Mouse (Mus musculus) heart, embryonic 15.5 days (tissue): ENCODE data around the gene Cbx3. TPM values are rescaled to one million over a fixed set of nuclear protein-coding genes. Genes with fewer than 3 reads are reported as not detected.

Experiments
- ATAC-seq: fragments of 200-750 bp; cut with Nextera tagmentation; replicated peaks from 2 replicates; pipeline ENCODE4 v1.8.0; 2017; ENCODE audit warnings: low read depth, moderate TSS enrichment; ENCODE audit not compliant: insufficient number of reproducible peaks, insufficient read depth, low FRiP score
- H3K27ac ChIP-seq: fragments of 300-500 bp; sonication (generic); 2 replicates; pipeline ENCODE4 v1.5.1; 2015; ENCODE audit warnings: mild to moderate bottlenecking, inconsistent platforms
- H3K27me3 ChIP-seq: fragments of 300-500 bp; sonication (generic); 2 replicates; pipeline ENCODE4 v1.6.1; 2015; ENCODE audit warnings: inconsistent platforms
- H3K36me3 ChIP-seq: fragments of 300-500 bp; sonication (generic); 2 replicates; pipeline ENCODE4 v1.6.1; 2015; ENCODE audit warnings: mild to moderate bottlenecking, inconsistent platforms
- H3K4me1 ChIP-seq: fragments of 300-500 bp; sonication (generic); replicated peaks from 2 replicates; pipeline ENCODE4 v1.6.1; 2015; ENCODE audit warnings: inconsistent platforms
- H3K4me2 ChIP-seq: fragments of 300-500 bp; sonication (generic); 2 replicates; pipeline ENCODE4 v1.6.1; 2015; ENCODE audit warnings: inconsistent platforms, mild to moderate bottlenecking, moderate library complexity
- H3K4me3 ChIP-seq: fragments of 300-500 bp; sonication (generic); 2 replicates; pipeline ENCODE4 v1.5.1; 2015; ENCODE audit warnings: mild to moderate bottlenecking, inconsistent platforms
- H3K9ac ChIP-seq: fragments of 300-500 bp; sonication (generic); 2 replicates; pipeline ENCODE4 v1.6.1; 2015; ENCODE audit warnings: mild to moderate bottlenecking, inconsistent platforms
- H3K9me3 ChIP-seq: fragments of 300-500 bp; sonication (generic); replicated peaks from 2 replicates; pipeline ENCODE4 v1.6.1; 2016; ENCODE audit warnings: inconsistent platforms
- WGBS: fragments of 180-500 bp; shearing (Covaris S2); methylation state at CpG from one replicate; pipeline ENCODE4 v1.1.7; 2015; ENCODE audit warnings: mixed read lengths; 5-methylcytosine and 5-hydroxymethylcytosine counted together
- polyA plus RNA-seq: library from polyadenylated mRNA; unstranded; fragments of >200 nt; fragmentation: Nextera tagmentation; extraction: Ambion mirVana; gene quantifications from 2 replicates; pipeline ENCODE4 v1.2.1, GENCODE M21; 2015

Gene Cbx3
- polyA plus RNA-seq, 1 experiment from 2014 or later, result 311 TPM

DNA sequence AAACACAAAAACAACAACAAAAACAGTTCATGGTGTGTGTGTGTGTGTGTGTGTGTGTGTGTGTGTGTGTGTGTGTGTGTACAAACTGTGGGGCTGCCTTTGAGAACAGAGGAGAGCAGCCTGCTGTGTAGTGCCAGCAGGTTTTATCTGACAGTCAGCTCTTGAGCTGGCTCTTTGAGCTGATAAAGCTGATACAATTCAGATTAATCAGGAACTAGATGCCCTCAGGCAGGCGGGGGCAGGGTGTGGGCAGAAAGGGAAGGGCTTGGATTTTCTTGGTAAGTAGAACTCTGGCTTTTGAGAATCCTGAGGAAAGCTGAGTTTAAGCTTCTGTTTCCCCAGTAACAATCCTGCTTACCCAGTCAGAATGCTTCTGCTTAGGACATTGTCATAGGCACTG is 35.5 kb downstream of the Cbx3 start:
- no peak for ATAC-seq
- no peaks in the 10 kb centered on the region for H3K27me3 ChIP-seq
- no peaks in the 10 kb centered on the region for H3K9me3 ChIP-seq
- no peak overlapping the region for H3K4me2 ChIP-seq
- H3K4me3 ChIP-seq, result no peak overlapping the region
- WGBS, result 50% methylated on average over 1 of the region's 1 CpGs
- no peaks in the 10 kb centered on the region for H3K4me1 ChIP-seq
- no peaks in the 10 kb centered on the region for H3K36me3 ChIP-seq
- H3K9ac ChIP-seq, result no peak overlapping the region
- H3K27ac ChIP-seq, result no peak overlapping the region

- Histone ChIP-seq H3K36me3 (no peaks in the 10 kb centered on the region), H3K27ac (no peak overlapping the region), H3K4me3 (no peak overlapping the region), H3K4me1 (no peaks in the 10 kb centered on the region), H3K9ac (no peak overlapping the region), H3K9me3 (no peaks in the 10 kb centered on the region), H3K27me3 (no peaks in the 10 kb centered on the region), H3K4me2 (no peak overlapping the region)
- ATAC-seq, result no peak
- WGBS, result 77% methylated on average over 2 of the region's 2 CpGs
Measured at GRCm38 (mm10) chr6:51507556-51507955, 37.4 kb downstream of the Cbx3 start.

GRCm38 (mm10) chr6:51508750-51509648 is 38.8 kb downstream of the Cbx3 start:
- H3K36me3 ChIP-seq, result no peaks in the 10 kb centered on the region
- ATAC-seq, result 0 out of 2 replicates have a peak, but pooled peaks have one; percentile 62
- H3K9ac ChIP-seq, result 0 out of 2 replicates have a peak overlapping the region, but pooled peaks have one; percentile 2
- H3K4me3 ChIP-seq, result peak overlapping the region; percentile 37
- no peaks in the 10 kb centered on the region for H3K27me3 ChIP-seq
- 18% methylated on average over 18 of the region's 18 CpGs for WGBS
- H3K27ac ChIP-seq, result no peak overlapping the region
- H3K4me1 ChIP-seq, result no peaks in the 10 kb centered on the region
- H3K4me2 ChIP-seq, result peak overlapping the region; percentile 54
- H3K9me3 ChIP-seq, result no peaks in the 10 kb centered on the region

- Histone ChIP-seq H3K4me2 (0 out of 2 replicates have a peak overlapping the region, but pooled peaks have one; percentile 54), H3K9me3 (no peaks in the 10 kb centered on the region), H3K27ac (no peak overlapping the region), H3K4me3 (no peak overlapping the region), H3K9ac (no peak overlapping the region), H3K4me1 (no peaks in the 10 kb centered on the region), H3K27me3 (no peaks in the 10 kb centered on the region), H3K36me3 (no peaks in the 10 kb centered on the region)
- WGBS, result 22% methylated on average over 5 of the region's 5 CpGs
- no peak for ATAC-seq
Measured at GRCm38 (mm10) chr6:51510094-51510493, 39.9 kb downstream of the Cbx3 start.

DNA sequence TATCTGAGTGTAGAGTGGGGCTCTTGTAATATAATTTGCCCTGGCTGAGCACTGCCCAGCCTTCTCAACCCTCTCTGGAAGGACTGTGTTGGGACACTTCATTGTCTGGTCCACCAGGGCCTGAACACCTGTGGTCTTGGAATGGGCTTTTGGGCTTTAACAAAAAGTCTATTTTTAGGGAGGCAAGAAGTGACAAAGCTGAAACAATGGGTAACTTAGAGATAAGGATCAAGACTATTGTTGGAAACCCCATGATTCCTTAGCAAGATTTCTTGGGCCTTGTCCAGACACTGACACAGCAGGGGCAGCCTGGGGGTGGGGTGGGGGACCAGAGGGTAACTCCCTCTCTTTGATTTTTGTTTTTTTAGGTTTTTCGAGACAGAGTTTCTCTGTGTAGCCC is 40.8 kb downstream of the Cbx3 start:
- no peaks in the 10 kb centered on the region for H3K9me3 ChIP-seq
- no peak overlapping the region for H3K4me3 ChIP-seq
- ATAC-seq, result no peak
- H3K36me3 ChIP-seq, result no peaks in the 10 kb centered on the region
- H3K9ac ChIP-seq, result no peak overlapping the region
- no peaks in the 10 kb centered on the region for H3K27me3 ChIP-seq
- no peak overlapping the region for H3K4me2 ChIP-seq
- H3K4me1 ChIP-seq, result no peaks in the 10 kb centered on the region
- 63% methylated on average over 1 of the region's 1 CpGs for WGBS
- no peak overlapping the region for H3K27ac ChIP-seq

- Histone ChIP-seq H3K9me3 (no peaks in the 10 kb centered on the region), H3K4me3 (no peak overlapping the region), H3K4me1 (no peaks in the 10 kb centered on the region), H3K4me2 (no peak overlapping the region), H3K27ac (no peak overlapping the region), H3K36me3 (no peaks in the 10 kb centered on the region), H3K27me3 (no peaks in the 10 kb centered on the region), H3K9ac (no peak overlapping the region)
- 67% methylated on average over 3 of the region's 3 CpGs for WGBS
- ATAC-seq, result no peak
Measured at GRCm38 (mm10) chr6:51513745-51514144, 43.6 kb downstream of the Cbx3 start.

DNA sequence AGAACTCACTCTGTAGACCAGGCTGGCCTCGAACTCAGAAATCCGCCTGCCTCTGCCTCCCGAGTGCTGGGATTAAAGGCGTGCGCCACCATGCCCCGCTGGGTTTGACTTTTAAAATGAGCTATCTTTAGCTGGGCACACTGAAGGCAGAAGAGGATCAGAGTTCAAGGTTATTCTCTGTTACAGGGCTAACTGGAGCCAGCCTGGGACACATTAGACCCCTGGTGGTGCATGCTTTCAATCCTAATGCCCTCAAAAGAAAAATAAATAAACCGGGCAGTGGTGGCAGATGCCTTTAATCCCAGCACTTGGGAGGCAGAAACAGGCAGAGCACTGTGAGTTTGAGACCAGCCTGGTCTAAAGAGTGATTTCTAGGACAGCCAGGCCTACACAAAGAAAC is 44.7 kb downstream of the Cbx3 start:
- H3K4me2 ChIP-seq, result no peak overlapping the region
- no peak for ATAC-seq
- no peaks in the 10 kb centered on the region for H3K27me3 ChIP-seq
- H3K4me1 ChIP-seq, result no peaks in the 10 kb centered on the region
- no peak overlapping the region for H3K27ac ChIP-seq
- WGBS, result 93% methylated on average over 7 of the region's 7 CpGs
- H3K36me3 ChIP-seq, result no peaks in the 10 kb centered on the region
- no peaks in the 10 kb centered on the region for H3K9me3 ChIP-seq
- no peak overlapping the region for H3K9ac ChIP-seq
- no peak overlapping the region for H3K4me3 ChIP-seq

GRCm38 (mm10) chr6:51523310-51523709 is 53.1 kb downstream of the Cbx3 start:
- ATAC-seq, result no peak
- H3K36me3 ChIP-seq, result no peaks in the 10 kb centered on the region
- peak overlapping the region; percentile 78 for H3K9ac ChIP-seq
- H3K27me3 ChIP-seq, result no peaks in the 10 kb centered on the region
- no peaks in the 10 kb centered on the region for H3K9me3 ChIP-seq
- WGBS, result 24% methylated on average over 5 of the region's 5 CpGs
- peaks cover 6% of the 10 kb centered on the region for H3K4me1 ChIP-seq
- no peak overlapping the region for H3K27ac ChIP-seq
- peak overlapping the region; percentile 89 for H3K4me3 ChIP-seq
- H3K4me2 ChIP-seq, result peak overlapping the region; percentile 93

GRCm38 (mm10) chr6:51523807-51524320 is 53.7 kb downstream of the Cbx3 start, which contains the start of gene Snx10:
Gene Snx10, plus strand, starts transcription at chr6:51523901.
- Histone ChIP-seq H3K27me3 (no peaks in the 10 kb centered on the region), H3K4me2 (peak within 1 kb of the TSS; percentile 93), H3K36me3 (no peaks in the 10 kb centered on the region), H3K9me3 (no peaks in the 10 kb centered on the region), H3K9ac (peak within 1 kb of the TSS; percentile 78), H3K4me3 (peak within 1 kb of the TSS; percentile 89), H3K27ac (peak within 1 kb of the TSS; percentile 75), H3K4me1 (peaks cover 6% of the 10 kb centered on the region)
- WGBS, result under 1% methylated on average over 47 of the region's 47 CpGs
- peak; percentile 69 for ATAC-seq

DNA sequence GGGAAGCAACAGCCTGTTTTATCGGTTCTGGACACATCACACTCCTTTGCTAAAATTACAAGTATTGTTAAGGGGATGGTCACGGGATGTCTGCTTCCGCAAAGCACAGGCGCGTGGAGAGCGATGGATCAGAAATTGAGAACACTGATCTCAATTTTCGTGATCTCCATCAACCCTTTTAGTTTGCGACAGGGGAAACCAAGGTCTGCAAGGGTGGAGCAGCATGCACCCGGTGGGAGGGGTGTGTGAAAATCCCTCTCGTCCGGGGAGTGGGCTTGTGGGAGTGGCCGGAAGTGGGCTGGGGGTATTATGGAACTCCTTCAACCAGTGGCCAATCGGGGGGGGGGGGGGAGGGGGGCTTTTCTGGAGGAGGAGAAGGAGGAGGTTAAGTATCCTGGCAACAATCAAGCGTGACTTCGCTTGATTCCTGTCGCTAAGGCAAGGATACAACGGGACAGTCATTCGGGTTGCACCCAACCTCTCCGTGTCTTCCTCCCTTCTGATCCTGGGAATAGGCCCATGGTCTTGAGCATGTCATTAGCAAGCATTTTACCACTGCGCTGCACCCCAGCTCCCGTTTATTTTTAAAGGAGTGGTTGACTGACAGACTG is 54.3 kb downstream of the Cbx3 start:
- no peaks in the 10 kb centered on the region for H3K36me3 ChIP-seq
- no peaks in the 10 kb centered on the region for H3K9me3 ChIP-seq
- peak overlapping the region; percentile 78 for H3K9ac ChIP-seq
- H3K4me2 ChIP-seq, result peak overlapping the region; percentile 93
- no peaks in the 10 kb centered on the region for H3K27me3 ChIP-seq
- H3K4me3 ChIP-seq, result peak overlapping the region; percentile 89
- H3K27ac ChIP-seq, result peak overlapping the region; percentile 75
- WGBS, result under 1% methylated on average over 21 of the region's 21 CpGs
- ATAC-seq, result peak; percentile 50; the same call in 1 of the 2 replicates
- H3K4me1 ChIP-seq, result peaks cover 6% of the 10 kb centered on the region

- H3K4me2 ChIP-seq, result peak overlapping the region; percentile 93
- peak overlapping the region; percentile 89 for H3K4me3 ChIP-seq
- 31% methylated on average over 5 of the region's 5 CpGs for WGBS
- H3K4me1 ChIP-seq, result peaks cover 6% of the 10 kb centered on the region
- no peaks in the 10 kb centered on the region for H3K27me3 ChIP-seq
- no peaks in the 10 kb centered on the region for H3K9me3 ChIP-seq
- H3K27ac ChIP-seq, result peak overlapping the region; percentile 75; the same call in 1 of the 2 replicates
- no peak overlapping the region for H3K9ac ChIP-seq
- ATAC-seq, result no peak
- H3K36me3 ChIP-seq, result no peaks in the 10 kb centered on the region
Measured at GRCm38 (mm10) chr6:51525001-51525400, 54.8 kb downstream of the Cbx3 start.
